Mouse (Mus musculus): Measurements from ENCODE around the gene Sarnp. TPM values are rescaled to one million over a fixed set of nuclear protein-coding genes. Genes with fewer than 3 reads are reported as not detected.
A peak's percentile ranks its signal among the peaks of the same experiment; 100 is the strongest.

Gene Sarnp
- polyA plus RNA-seq, 1 experiment from 2014 or later, result 227 TPM

DNA sequence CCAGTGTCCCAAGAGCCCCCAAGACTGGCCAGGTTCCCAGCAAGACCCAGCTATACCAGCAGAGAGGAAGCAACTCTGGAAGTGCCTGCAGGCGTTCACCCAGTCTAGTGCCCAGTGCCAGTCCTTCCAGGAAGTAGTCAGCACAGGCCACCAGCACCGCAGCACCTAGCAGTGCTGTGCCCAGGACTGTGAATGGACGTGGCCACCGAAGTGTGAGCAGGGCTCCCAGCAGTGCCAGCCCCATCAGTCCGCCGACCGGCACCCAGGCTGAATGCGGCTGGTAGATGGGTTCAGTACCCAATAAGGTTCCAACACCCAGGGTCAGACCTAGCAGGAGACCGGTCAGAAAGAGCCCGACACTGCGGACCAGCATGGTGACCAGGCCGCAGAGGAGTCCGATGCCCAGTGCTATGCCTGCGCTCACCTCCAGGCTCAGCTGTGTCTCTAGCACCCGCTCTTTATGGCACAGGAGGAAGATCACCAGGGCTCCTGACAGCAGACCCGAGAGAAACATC lies 15.1 kb upstream of the Sarnp start:
- Histone ChIP-seq H3K4me1 (peaks cover 25% of the 10 kb centered on the region), H3K27me3 (no peaks in the 10 kb centered on the region), H3K9ac (no peak overlapping the region), H3K4me2 (replicated peaks) (0 out of 2 replicates have a peak overlapping the region, but pooled peaks have one; percentile 81), H3K4me3 (no peak overlapping the region), H3K36me3 (peaks cover 24% of the 10 kb centered on the region), H3K9me3 (no peaks in the 10 kb centered on the region), H3K27ac (no peak overlapping the region)
- ATAC-seq (ENCODE audit: insufficient number of reproducible peaks, insufficient read depth, low FRiP score, low TSS enrichment), result no peak
- WGBS, result 89% methylated on average over 16 of the region's 16 CpGs

GRCm38 (mm10) chr10:128802956-128803355 lies 14.2 kb upstream of the Sarnp start:
- Histone ChIP-seq H3K4me3 (peak overlapping the region; percentile 85), H3K9ac (peak overlapping the region; percentile 82), H3K27ac (no peak overlapping the region), H3K4me1 (peaks cover 34% of the 10 kb centered on the region), H3K36me3 (peaks cover 26% of the 10 kb centered on the region), H3K9me3 (no peaks in the 10 kb centered on the region), H3K27me3 (no peaks in the 10 kb centered on the region), H3K4me2 (replicated peaks) (peak overlapping the region; percentile 81)
- 60% methylated on average over 4 of the region's 4 CpGs for WGBS
- ATAC-seq (ENCODE audit: insufficient number of reproducible peaks, insufficient read depth, low FRiP score, low TSS enrichment), result no peak

DNA sequence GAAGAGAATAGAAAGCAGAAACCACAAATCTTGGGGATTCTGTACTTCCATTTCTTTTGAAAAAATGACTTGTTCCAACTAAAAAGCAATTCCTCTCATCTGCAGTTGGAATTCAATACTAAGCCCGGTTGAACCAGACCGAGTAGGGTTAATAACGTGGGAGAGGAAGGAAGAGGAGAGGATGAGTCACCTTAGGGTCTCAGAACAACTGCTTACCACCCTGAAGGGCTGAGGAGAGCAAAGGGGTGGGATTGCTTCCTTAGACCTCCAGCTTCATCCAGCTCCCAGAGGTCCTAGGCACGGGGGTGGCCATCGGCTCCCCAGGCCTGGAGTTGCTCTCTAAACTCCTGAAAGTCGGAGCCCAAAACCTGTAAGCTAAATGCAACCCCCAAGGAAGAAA lies 13.8 kb upstream of the Sarnp start:
- ATAC-seq (ENCODE audit: insufficient number of reproducible peaks, insufficient read depth, low FRiP score, low TSS enrichment), result no peak
- Histone ChIP-seq H3K27ac (peak overlapping the region; percentile 99), H3K9ac (peak overlapping the region; percentile 82), H3K9me3 (no peaks in the 10 kb centered on the region), H3K27me3 (no peaks in the 10 kb centered on the region), H3K4me2 (replicated peaks) (peak overlapping the region; percentile 81), H3K36me3 (peaks cover 30% of the 10 kb centered on the region), H3K4me3 (peak overlapping the region; percentile 85), H3K4me1 (peaks cover 38% of the 10 kb centered on the region)
- 13% methylated on average over 6 of the region's 6 CpGs for WGBS

DNA sequence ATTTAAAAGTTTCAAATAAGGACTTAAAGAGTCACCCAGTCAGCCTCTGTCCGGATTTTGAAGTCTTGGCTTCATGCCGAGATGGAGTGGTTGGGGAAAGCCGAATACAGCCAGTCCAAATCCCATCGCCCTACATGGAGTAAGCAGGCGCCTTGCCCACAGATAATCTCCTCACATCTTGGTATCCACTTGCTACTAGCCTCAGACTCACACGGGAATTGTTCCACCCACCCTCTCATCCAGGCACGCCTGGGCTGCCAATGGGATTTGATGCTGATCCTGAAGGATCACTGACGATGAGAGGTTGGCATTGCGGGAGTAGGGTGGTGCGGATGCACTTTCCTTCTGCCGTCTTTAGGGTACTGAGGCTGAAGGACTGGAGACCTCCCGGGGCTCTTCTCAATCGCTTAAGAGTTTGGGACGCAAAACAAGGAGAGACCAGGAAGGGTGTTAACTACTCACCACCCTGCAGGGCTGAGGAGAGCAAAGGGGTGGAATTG lies 13.3 kb upstream of the Sarnp start, which contains the start of gene Dnajc14:
Dnajc14 (plus strand) TSS at position 292 of the 500 bp plus-strand sequence.
- Histone ChIP-seq H3K9ac (peak within 1 kb of the TSS; percentile 82), H3K4me1 (peaks cover 43% of the 10 kb centered on the region), H3K9me3 (no peaks in the 10 kb centered on the region), H3K27ac (peak within 1 kb of the TSS; percentile 99), H3K4me2 (replicated peaks) (peak within 1 kb of the TSS; percentile 81), H3K4me3 (peak within 1 kb of the TSS; percentile 85), H3K36me3 (peaks cover 35% of the 10 kb centered on the region), H3K27me3 (no peaks in the 10 kb centered on the region)
- no peak for ATAC-seq (ENCODE audit: insufficient number of reproducible peaks, insufficient read depth, low FRiP score, low TSS enrichment)
- WGBS, result under 1% methylated on average over 14 of the region's 14 CpGs

GRCm38 (mm10) chr10:128804271-128805091 lies 12.7 kb upstream of the Sarnp start, which contains the start of gene Tmem198b:
Tmem198b (minus strand) TSS chr10:128804370.
- ATAC-seq (ENCODE audit: insufficient number of reproducible peaks, insufficient read depth, low FRiP score, low TSS enrichment), result peak; percentile 62
- H3K4me1 ChIP-seq, result peaks cover 50% of the 10 kb centered on the region
- under 1% methylated on average over 28 of the region's 28 CpGs for WGBS
- H3K27ac ChIP-seq, result peak within 1 kb of the TSS; percentile 99
- peak within 1 kb of the TSS; percentile 81 for H3K4me2 ChIP-seq (replicated peaks)
- peak within 1 kb of the TSS; percentile 85 for H3K4me3 ChIP-seq
- H3K36me3 ChIP-seq, result peaks cover 38% of the 10 kb centered on the region
- H3K9me3 ChIP-seq, result no peaks in the 10 kb centered on the region
- H3K9ac ChIP-seq, result peak within 1 kb of the TSS; percentile 82
- no peaks in the 10 kb centered on the region for H3K27me3 ChIP-seq

DNA sequence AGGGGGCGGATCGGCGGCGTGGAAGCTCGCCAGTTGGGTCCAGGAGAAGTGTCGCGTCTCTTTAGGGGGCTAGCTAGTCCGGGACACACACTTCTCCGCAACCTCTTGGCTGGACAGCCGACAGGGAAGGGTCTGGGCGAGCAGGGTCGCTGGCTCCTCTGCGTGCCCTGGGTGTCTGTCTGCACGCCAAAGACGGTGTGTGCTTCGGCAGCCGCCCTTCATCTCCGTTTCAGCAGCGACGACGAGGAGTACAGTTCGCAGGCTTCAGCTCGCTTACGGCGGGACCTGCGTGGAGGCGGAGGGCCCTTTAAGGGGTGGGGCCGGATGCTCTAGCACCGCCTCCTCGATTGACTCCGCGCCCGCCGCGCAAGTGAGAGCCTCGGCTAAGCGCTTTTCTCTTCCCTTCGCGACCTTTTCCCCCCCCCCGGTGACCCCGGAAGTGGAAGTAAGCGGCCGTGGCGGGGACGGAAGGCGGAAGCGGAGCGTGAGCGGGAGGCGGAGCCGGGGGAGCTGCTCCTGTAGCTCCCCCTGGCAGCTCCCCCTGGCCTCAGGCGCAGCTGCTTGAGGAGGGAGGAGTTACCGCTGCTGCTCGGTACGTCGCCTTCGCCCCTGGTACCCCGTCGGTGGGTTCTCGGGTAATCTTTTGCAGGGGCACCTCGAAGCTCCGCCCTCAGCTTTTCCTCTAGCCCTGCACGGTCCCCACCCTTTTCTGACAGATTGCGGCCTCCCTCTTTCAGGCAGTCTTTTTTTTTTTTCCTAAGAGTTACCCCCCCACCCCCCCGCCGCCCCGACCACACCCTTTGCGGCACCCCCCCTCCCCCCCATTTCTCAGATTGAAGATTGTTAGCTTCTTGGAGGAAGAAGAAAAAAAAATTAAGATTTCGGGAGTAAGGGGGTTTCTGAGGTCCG lies 11.8 kb upstream of the Sarnp start:
- Histone ChIP-seq H3K36me3 (peaks cover 34% of the 10 kb centered on the region), H3K27me3 (no peaks in the 10 kb centered on the region)
- ATAC-seq (ENCODE audit: insufficient number of reproducible peaks, insufficient read depth, low FRiP score, low TSS enrichment), result peak; percentile 93

DNA sequence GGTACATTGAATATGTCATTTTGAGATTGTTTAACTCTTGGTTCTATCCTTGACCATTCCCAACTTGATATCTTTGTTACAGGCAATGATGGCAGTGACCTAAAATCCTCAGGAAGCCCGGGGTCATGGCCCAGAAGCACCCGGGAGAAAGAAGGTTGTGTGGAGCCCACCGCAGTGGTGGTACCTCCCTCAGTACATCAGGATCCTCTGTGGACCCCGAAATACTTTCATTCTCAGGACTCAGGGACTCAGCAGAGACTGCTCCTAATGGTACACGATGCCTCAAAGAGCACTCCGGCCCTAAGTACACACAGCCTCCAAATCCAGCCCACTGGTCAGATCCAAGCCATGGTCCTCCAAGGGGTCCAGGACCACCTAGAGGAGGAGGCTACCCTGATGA lies 11.0 kb upstream of the Sarnp start:
- Histone ChIP-seq H3K9ac (peak overlapping the region; percentile 82), H3K4me1 (peaks cover 51% of the 10 kb centered on the region), H3K27ac (peak overlapping the region; percentile 14), H3K27me3 (no peaks in the 10 kb centered on the region), H3K4me3 (peak overlapping the region; percentile 85), H3K9me3 (no peaks in the 10 kb centered on the region), H3K4me2 (replicated peaks) (peak overlapping the region; percentile 81), H3K36me3 (peaks cover 28% of the 10 kb centered on the region)
- WGBS, result 52% methylated on average over 6 of the region's 6 CpGs
- ATAC-seq (ENCODE audit: insufficient number of reproducible peaks, insufficient read depth, low FRiP score, low TSS enrichment), result no peak

More for the DNA sequence above, 11.8 kb upstream of the Sarnp start:
- Histone ChIP-seq H3K9me3 (no peaks in the 10 kb centered on the region), H3K9ac (peak overlapping the region; percentile 82), H3K27ac (peak overlapping the region; percentile 99), H3K4me2 (replicated peaks) (peak overlapping the region; percentile 81), H3K4me3 (peak overlapping the region; percentile 85), H3K4me1 (peaks cover 51% of the 10 kb centered on the region)
- under 1% methylated on average over 70 of the region's 70 CpGs for WGBS

- peak overlapping the region; percentile 85 for H3K4me3 ChIP-seq
- 94% methylated on average over 8 of the region's 8 CpGs for WGBS
- H3K9ac ChIP-seq, result 0 out of 2 replicates have a peak overlapping the region, but pooled peaks have one; percentile 3
- H3K36me3 ChIP-seq, result peaks cover 24% of the 10 kb centered on the region
- ATAC-seq (ENCODE audit: insufficient number of reproducible peaks, insufficient read depth, low FRiP score, low TSS enrichment), result no peak
- H3K27me3 ChIP-seq, result no peaks in the 10 kb centered on the region
- H3K27ac ChIP-seq, result no peak overlapping the region
- H3K4me2 ChIP-seq (replicated peaks), result peak overlapping the region; percentile 81
- no peaks in the 10 kb centered on the region for H3K9me3 ChIP-seq
- H3K4me1 ChIP-seq, result peaks cover 50% of the 10 kb centered on the region
Measured at GRCm38 (mm10) chr10:128807018-128807417, 10.1 kb upstream of the Sarnp start.

DNA sequence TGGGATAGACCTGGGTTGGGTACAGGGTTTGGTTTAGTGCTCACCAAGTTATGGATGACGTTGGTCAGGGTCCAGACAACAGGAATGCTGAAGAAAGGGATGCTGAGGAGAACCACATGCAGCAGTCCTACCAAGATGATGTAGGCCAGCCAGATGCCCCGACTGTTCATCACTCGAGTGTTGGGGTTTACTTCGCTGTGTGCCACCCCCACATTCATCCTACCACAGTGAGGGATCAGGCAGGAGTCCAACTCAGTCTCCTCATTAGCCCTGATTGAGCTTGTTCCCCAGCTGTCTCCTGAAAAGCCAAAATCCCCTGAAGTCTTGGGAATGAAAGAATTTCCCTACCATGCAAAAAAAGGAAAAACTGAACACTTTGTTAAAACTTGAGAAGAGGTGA lies 3.1 kb downstream of the Sarnp start:
- no peaks in the 10 kb centered on the region for H3K9me3 ChIP-seq
- no peaks in the 10 kb centered on the region for H3K27me3 ChIP-seq
- H3K36me3 ChIP-seq, result peaks cover 41% of the 10 kb centered on the region
- 86% methylated on average over 4 of the region's 4 CpGs for WGBS
- no peak overlapping the region for H3K27ac ChIP-seq
- no peak for ATAC-seq (ENCODE audit: insufficient number of reproducible peaks, insufficient read depth, low FRiP score, low TSS enrichment)
- no peak overlapping the region for H3K9ac ChIP-seq
- no peak overlapping the region for H3K4me3 ChIP-seq
- peaks cover 14% of the 10 kb centered on the region; the same call in 1 of the 2 replicates for H3K4me1 ChIP-seq
- no peak overlapping the region for H3K4me2 ChIP-seq (replicated peaks)

- Histone ChIP-seq H3K4me1 (peaks cover 14% of the 10 kb centered on the region; the same call in 1 of the 2 replicates), H3K27ac (peak within 1 kb of the TSS; percentile 65; the same call in 1 of the 2 replicates), H3K4me3 (peak within 1 kb of the TSS; percentile 91), H3K9ac (peak within 1 kb of the TSS; percentile 83), H3K4me2 (replicated peaks) (peak within 1 kb of the TSS; percentile 81), H3K9me3 (no peaks in the 10 kb centered on the region), H3K27me3 (no peaks in the 10 kb centered on the region), H3K36me3 (peaks cover 28% of the 10 kb centered on the region)
- peak; percentile 100 for ATAC-seq (ENCODE audit: insufficient number of reproducible peaks, insufficient read depth, low FRiP score, low TSS enrichment)
- WGBS, result under 1% methylated on average over 46 of the region's 46 CpGs
Measured at GRCm38 (mm10) chr10:128821358-128822056, 4.4 kb downstream of the Sarnp start, which contains the start of gene Ormdl2. Ormdl2 (minus strand) TSS chr10:128821645.
